25 mouse cellular contexts compared by ENCODE assay signal in genomic region chr14:60629887-60630460, GRCm38 (mm10). TPM values are rescaled to one million over a fixed set of nuclear protein-coding genes. Genes with fewer than 3 reads are reported as not detected.
DNase-seq lines count a peak whose midpoint lies in the region; ATAC-seq lines count a peak whose summit lies in the region.
"Had no signal": no experiment of that assay in that cellular context is flagged by ENCODE, and none has a peak within 500 bp of the region (broad histone marks: within the 10 kb centered on the region; RNA-seq: fewer than 3 reads in every experiment).

No protein-coding gene starts in this region.

- H3K9ac ChIP-seq in heart, embryonic 11.5 days (ENCODE audit: low read depth, low read length) = no peak overlapping the region
- H3K9ac ChIP-seq in midbrain, embryonic 11.5 days (ENCODE audit: low read length) = no peak overlapping the region
- H3K9ac ChIP-seq: embryonic facial prominence, embryonic 12.5 days; forebrain, embryonic 12.5 days; limb, embryonic 13.5 days; liver, embryonic 12.5 days; lung, embryonic 15.5 days; neural tube, embryonic 13.5 days had no signal

- H3K4me3 ChIP-seq in heart, embryonic 11.5 days (ENCODE audit: low read depth, low read length) = no peak overlapping the region
- H3K4me3 ChIP-seq in midbrain, embryonic 11.5 days (ENCODE audit: low read depth, low read length) = no peak overlapping the region
- H3K4me3 ChIP-seq: embryonic facial prominence, embryonic 12.5 days; forebrain, embryonic 12.5 days; heart, embryonic 10.5 days; hindbrain, embryonic 10.5 days; limb, embryonic 13.5 days; liver, embryonic 12.5 days; lung, embryonic 15.5 days; megakaryocyte, embryonic 14.5 days; neural tube, embryonic 13.5 days had no signal

- no peak overlapping the region for H3K27ac ChIP-seq in heart, embryonic 11.5 days (ENCODE audit: low read depth, low read length)
- H3K27ac ChIP-seq in midbrain, embryonic 11.5 days (ENCODE audit: low read depth, low read length) = no peak overlapping the region
- H3K27ac ChIP-seq: embryonic facial prominence, embryonic 12.5 days; forebrain, embryonic 12.5 days; heart, embryonic 10.5 days; hindbrain, embryonic 10.5 days; hindbrain, postnatal 0 days; limb, embryonic 13.5 days; liver, embryonic 12.5 days; lung, embryonic 15.5 days; neural tube, embryonic 13.5 days had no signal

- WGBS in heart, embryonic 11.5 days (ENCODE audit: insufficient replicate concordance) = 76% methylated on average over 9 of the region's 9 CpGs
- 89% methylated on average over 9 of the region's 9 CpGs for WGBS in midbrain, embryonic 11.5 days

- H3K4me2 ChIP-seq in heart, embryonic 11.5 days = no peak overlapping the region
- H3K4me2 ChIP-seq in midbrain, embryonic 11.5 days = no peak overlapping the region
- H3K4me2 ChIP-seq: embryonic facial prominence, embryonic 12.5 days; forebrain, embryonic 12.5 days; limb, embryonic 13.5 days; liver, embryonic 12.5 days; lung, embryonic 15.5 days; neural tube, embryonic 13.5 days had no signal

- DNase-seq in heart, adult 11 months = peak; percentile 50
- peak; percentile 13 for DNase-seq in right cerebral cortex, postnatal 25 days
- no peak for DNase-seq in right cerebral cortex, adult 18-20 months
- peak; percentile 51 for DNase-seq in lung, postnatal 25 days (ENCODE audit: low spot score)
- DNase-seq in midbrain, embryonic 11.5 days (ENCODE audit: low spot score, missing footprints) = no peak
- DNase-seq in spleen, adult 12 weeks (ENCODE audit: low spot score) = no peak
- DNase-seq: B cell, adult 2 months; cerebellum, adult 18-20 months; cerebellum, postnatal 14 days; heart, postnatal 10 days; kidney, adult 9 months; layer of hippocampus, adult 9-11 months; midbrain, embryonic 14.5 days had no signal

- no peak for ATAC-seq in heart, embryonic 11.5 days (replicated peaks; ENCODE audit: insufficient number of reproducible peaks, low FRiP score, low TSS enrichment)
- ATAC-seq in midbrain, embryonic 11.5 days (ENCODE audit: low FRiP score) = no peak
- ATAC-seq: hindbrain, postnatal 0 days; intestine, embryonic 16.5 days; liver, embryonic 12.5 days had no signal

- H3K36me3 ChIP-seq in heart, embryonic 11.5 days (ENCODE audit: control insufficient read depth, insufficient read depth, low read length) = no peaks in the 10 kb centered on the region
- no peaks in the 10 kb centered on the region for H3K36me3 ChIP-seq in midbrain, embryonic 11.5 days (ENCODE audit: control insufficient read depth, insufficient read depth, low read length)
- H3K36me3 ChIP-seq: embryonic facial prominence, embryonic 12.5 days; forebrain, embryonic 12.5 days; heart, embryonic 10.5 days; hindbrain, embryonic 10.5 days; limb, embryonic 13.5 days; liver, embryonic 12.5 days; lung, embryonic 15.5 days; neural tube, embryonic 13.5 days had no signal

- peaks cover 3% of the 10 kb centered on the region; the same call in 1 of the 2 replicates for H3K4me1 ChIP-seq in heart, embryonic 11.5 days (ENCODE audit: control insufficient read depth, insufficient read depth, low read length)
- H3K4me1 ChIP-seq in midbrain, embryonic 11.5 days (ENCODE audit: control insufficient read depth, insufficient read depth, low read length) = peaks cover 6% of the 10 kb centered on the region; the same call in 1 of the 2 replicates

- H3K9me3 ChIP-seq in heart, embryonic 11.5 days (replicated peaks; ENCODE audit: control insufficient read depth, low read length) = no peaks in the 10 kb centered on the region
- H3K9me3 ChIP-seq in midbrain, embryonic 11.5 days (ENCODE audit: control insufficient read depth, low read length) = no peaks in the 10 kb centered on the region
- H3K9me3 ChIP-seq: embryonic facial prominence, embryonic 12.5 days; forebrain, embryonic 12.5 days; heart, embryonic 10.5 days; hindbrain, embryonic 10.5 days; limb, embryonic 13.5 days; liver, embryonic 12.5 days; lung, embryonic 15.5 days; neural tube, embryonic 13.5 days had no signal

- peaks cover 4% of the 10 kb centered on the region; the same call in 1 of the 2 replicates for H3K27me3 ChIP-seq in heart, embryonic 11.5 days (ENCODE audit: control insufficient read depth, insufficient read depth, low read length)
- H3K27me3 ChIP-seq in midbrain, embryonic 11.5 days (ENCODE audit: control insufficient read depth, insufficient read depth, low read length) = no peaks in the 10 kb centered on the region
- H3K27me3 ChIP-seq: forebrain, embryonic 12.5 days; neural tube, embryonic 13.5 days had no signal

RNA-seq across cellular contexts. Expression of gene Spata13, which starts 3.8 kb away (rescaled TPM):
- polyA plus RNA-seq in heart, embryonic 11.5 days (2014; fragmentation: Nextera tagmentation; extraction: Ambion mirVana) = 16.8 and 19.6 TPM in 2 replicates
- 61.0 and 66.0 TPM in 2 replicates for polyA plus RNA-seq in midbrain, embryonic 11.5 days (2014; fragmentation: Nextera tagmentation; extraction: Ambion mirVana)

Comparison
In these comparisons a context has a peak if more than half of its experiments do, and no peak if none do; other contexts are left out.
1. DNase-seq: peak in heart, adult 11 months (single experiment), right cerebral cortex, postnatal 25 days (single experiment) and lung, postnatal 25 days (single experiment); none in right cerebral cortex, adult 18-20 months (single experiment), midbrain, embryonic 11.5 days (single experiment) and spleen, adult 12 weeks (single experiment).